Mouse (Mus musculus): ENCODE measurements around the gene Mbnl2. TPM values are rescaled to one million over a fixed set of nuclear protein-coding genes. Genes with fewer than 3 reads are reported as not detected.

The Mbnl2 gene
- polyA plus RNA-seq, 1 experiment = 61.8 TPM

DNA sequence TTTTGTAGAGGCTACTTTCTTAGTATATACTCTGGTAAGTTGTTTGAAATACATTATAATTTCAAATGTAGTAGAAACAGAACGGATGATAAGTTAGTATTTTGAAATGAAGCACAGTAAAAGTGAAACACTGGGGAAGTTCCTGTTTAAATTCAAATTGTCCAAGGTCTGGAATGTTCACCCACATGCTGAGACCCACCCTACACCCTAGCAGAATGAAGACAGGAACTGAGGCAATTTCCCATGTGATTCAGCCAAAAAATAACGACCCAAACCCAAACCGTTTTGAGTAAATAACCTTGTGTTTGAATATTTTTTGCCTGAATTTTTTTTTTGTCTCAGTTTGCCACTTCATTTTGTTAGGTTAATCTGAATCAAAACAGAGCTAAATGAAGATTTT is 119.4 kb downstream of the Mbnl2 start:
- Histone ChIP-seq H3K36me3 (ENCODE audit: control insufficient read depth, insufficient read depth, low read length, poor library complexity, severe bottlenecking) (peaks cover 2% of the 10 kb centered on the region; the same call in 1 of the 2 replicates), H3K27me3 (ENCODE audit: control insufficient read depth, insufficient read depth, low read length, poor library complexity, severe bottlenecking) (no peaks in the 10 kb centered on the region), H3K9me3 (replicated peaks; ENCODE audit: control insufficient read depth, insufficient read depth, low read length, poor library complexity, severe bottlenecking) (no peaks in the 10 kb centered on the region), H3K9ac (ENCODE audit: low read depth, poor library complexity, severe bottlenecking) (no peak overlapping the region), H3K4me3 (ENCODE audit: low read depth, low read length) (no peak overlapping the region), H3K27ac (ENCODE audit: insufficient read depth, low read length) (peak overlapping the region; percentile 83; the same call in 1 of the 2 replicates), H3K4me1 (ENCODE audit: control insufficient read depth, insufficient read depth, low read length) (peaks cover 2% of the 10 kb centered on the region)
- TF ChIP-seq EP300 (IDR thresholded peaks at IDR 0.05; ENCODE audit: insufficient read depth, low read depth, low read length) (no peak), POLR2A (IDR thresholded peaks at IDR 0.05; ENCODE audit: insufficient read depth, low read length) (no peak), CTCF (IDR thresholded peaks at IDR 0.05; ENCODE audit: low read depth, low read length) (no peak)

- Histone ChIP-seq H3K36me3 (ENCODE audit: control insufficient read depth, insufficient read depth, low read length, poor library complexity, severe bottlenecking) (peaks cover 2% of the 10 kb centered on the region; the same call in 1 of the 2 replicates), H3K27me3 (ENCODE audit: control insufficient read depth, insufficient read depth, low read length, poor library complexity, severe bottlenecking) (no peaks in the 10 kb centered on the region), H3K9me3 (replicated peaks; ENCODE audit: control insufficient read depth, insufficient read depth, low read length, poor library complexity, severe bottlenecking) (no peaks in the 10 kb centered on the region), H3K9ac (ENCODE audit: low read depth, poor library complexity, severe bottlenecking) (no peak overlapping the region), H3K4me3 (ENCODE audit: low read depth, low read length) (no peak overlapping the region), H3K4me1 (ENCODE audit: control insufficient read depth, insufficient read depth, low read length) (peaks cover 2% of the 10 kb centered on the region), H3K27ac (ENCODE audit: insufficient read depth, low read length) (no peak overlapping the region)
- no peak for TF ChIP-seq CTCF (IDR thresholded peaks at IDR 0.05; ENCODE audit: low read depth, low read length)
- TF ChIP-seq EP300 (IDR thresholded peaks at IDR 0.05; ENCODE audit: insufficient read depth, low read depth, low read length) = no peak
- no peak for TF ChIP-seq POLR2A (IDR thresholded peaks at IDR 0.05; ENCODE audit: insufficient read depth, low read length)
These were observed 120.0 kb downstream of the Mbnl2 start for GRCm38 (mm10) chr14:120395501-120395900.

DNA sequence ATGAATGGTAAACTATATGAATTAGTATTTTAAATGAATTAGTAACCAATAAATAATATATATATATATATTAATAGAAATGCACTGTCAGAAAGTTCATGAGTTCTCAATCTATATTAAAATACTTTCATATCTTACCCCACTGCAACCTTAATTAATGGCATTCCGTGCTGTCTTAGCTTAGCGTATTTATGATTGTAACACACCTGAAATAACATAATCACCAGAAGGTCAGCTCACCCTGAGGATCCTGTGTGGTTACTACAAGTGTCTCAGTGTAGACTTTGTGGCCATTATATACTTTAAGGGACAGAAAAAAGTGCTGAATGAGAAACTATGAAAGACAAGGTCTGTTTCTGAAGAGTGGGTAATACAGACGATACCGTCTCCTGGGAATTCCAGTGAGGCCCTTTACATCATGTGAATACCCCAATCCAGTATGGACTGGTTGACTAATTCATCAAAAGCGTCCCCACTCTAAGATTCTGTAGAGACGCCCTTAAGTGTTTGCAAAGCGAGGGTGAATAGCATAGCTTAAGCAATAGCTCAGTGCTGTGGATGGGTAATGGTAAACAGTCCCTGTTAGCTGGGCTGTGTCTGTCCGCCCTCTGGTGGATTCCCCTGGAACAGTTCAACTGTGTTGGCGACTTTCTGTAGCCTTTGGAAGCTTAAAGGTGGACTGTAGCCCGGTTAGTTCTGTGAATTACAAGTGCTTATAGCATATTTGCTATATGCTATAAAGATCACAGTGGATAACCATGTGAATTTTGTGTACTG is 122.6 kb downstream of the Mbnl2 start:
- Histone ChIP-seq H3K4me1 (ENCODE audit: control insufficient read depth, insufficient read depth, low read length) (peaks cover 2% of the 10 kb centered on the region), H3K9me3 (replicated peaks; ENCODE audit: control insufficient read depth, insufficient read depth, low read length, poor library complexity, severe bottlenecking) (no peaks in the 10 kb centered on the region), H3K36me3 (ENCODE audit: control insufficient read depth, insufficient read depth, low read length, poor library complexity, severe bottlenecking) (peaks cover 2% of the 10 kb centered on the region; the same call in 1 of the 2 replicates), H3K4me3 (ENCODE audit: low read depth, low read length) (no peak overlapping the region), H3K27me3 (ENCODE audit: control insufficient read depth, insufficient read depth, low read length, poor library complexity, severe bottlenecking) (no peaks in the 10 kb centered on the region), H3K27ac (ENCODE audit: insufficient read depth, low read length) (no peak overlapping the region), H3K9ac (ENCODE audit: low read depth, poor library complexity, severe bottlenecking) (no peak overlapping the region)
- TF ChIP-seq EP300 (IDR thresholded peaks at IDR 0.05; ENCODE audit: insufficient read depth, low read depth, low read length) (0 out of 2 replicates have a peak, but pooled peaks have one; percentile 14), POLR2A (IDR thresholded peaks at IDR 0.05; ENCODE audit: insufficient read depth, low read length) (no peak), CTCF (IDR thresholded peaks at IDR 0.05; ENCODE audit: low read depth, low read length) (peak; percentile 74)

- Histone ChIP-seq H3K4me1 (ENCODE audit: control insufficient read depth, insufficient read depth, low read length) (peaks cover 2% of the 10 kb centered on the region), H3K4me3 (ENCODE audit: low read depth, low read length) (no peak overlapping the region), H3K9me3 (replicated peaks; ENCODE audit: control insufficient read depth, insufficient read depth, low read length, poor library complexity, severe bottlenecking) (no peaks in the 10 kb centered on the region), H3K36me3 (ENCODE audit: control insufficient read depth, insufficient read depth, low read length, poor library complexity, severe bottlenecking) (peaks cover 4% of the 10 kb centered on the region; the same call in 1 of the 2 replicates), H3K27me3 (ENCODE audit: control insufficient read depth, insufficient read depth, low read length, poor library complexity, severe bottlenecking) (no peaks in the 10 kb centered on the region), H3K9ac (ENCODE audit: low read depth, poor library complexity, severe bottlenecking) (no peak overlapping the region), H3K27ac (ENCODE audit: insufficient read depth, low read length) (no peak overlapping the region)
- TF ChIP-seq CTCF (IDR thresholded peaks at IDR 0.05; ENCODE audit: low read depth, low read length) (no peak), POLR2A (IDR thresholded peaks at IDR 0.05; ENCODE audit: insufficient read depth, low read length) (no peak), EP300 (IDR thresholded peaks at IDR 0.05; ENCODE audit: insufficient read depth, low read depth, low read length) (no peak)
These were observed 124.1 kb downstream of the Mbnl2 start for GRCm38 (mm10) chr14:120399614-120400013.

DNA sequence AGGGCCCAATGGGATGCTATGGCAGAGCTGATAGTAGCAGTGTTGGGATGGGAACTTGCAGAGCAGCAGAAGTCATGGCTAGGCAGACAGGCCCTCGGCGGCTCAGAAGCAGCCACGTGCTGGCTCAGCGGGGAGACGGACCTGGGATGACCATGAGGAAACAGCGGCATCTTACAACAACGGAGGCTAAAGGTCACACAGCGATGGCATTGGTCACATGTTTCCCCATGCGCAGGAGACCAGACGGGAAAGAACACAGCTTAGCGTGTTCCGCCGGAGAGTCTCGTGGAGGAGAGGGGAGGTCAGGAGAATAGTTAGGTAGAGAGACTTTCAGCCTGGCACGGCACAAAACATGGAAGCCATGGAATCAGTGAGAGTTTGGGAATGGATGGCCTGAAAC is 125.7 kb downstream of the Mbnl2 start:
- H3K27me3 ChIP-seq (ENCODE audit: control insufficient read depth, insufficient read depth, low read length, poor library complexity, severe bottlenecking) = no peaks in the 10 kb centered on the region
- H3K36me3 ChIP-seq (ENCODE audit: control insufficient read depth, insufficient read depth, low read length, poor library complexity, severe bottlenecking) = peaks cover 4% of the 10 kb centered on the region; the same call in 1 of the 2 replicates
- H3K9me3 ChIP-seq (replicated peaks; ENCODE audit: control insufficient read depth, insufficient read depth, low read length, poor library complexity, severe bottlenecking) = no peaks in the 10 kb centered on the region
- peaks cover 2% of the 10 kb centered on the region for H3K4me1 ChIP-seq (ENCODE audit: control insufficient read depth, insufficient read depth, low read length)
- TF ChIP-seq POLR2A (IDR thresholded peaks at IDR 0.05; ENCODE audit: insufficient read depth, low read length) = no peak
- TF ChIP-seq EP300 (IDR thresholded peaks at IDR 0.05; ENCODE audit: insufficient read depth, low read depth, low read length) = no peak
- no peak for TF ChIP-seq CTCF (IDR thresholded peaks at IDR 0.05; ENCODE audit: low read depth, low read length)
- H3K27ac ChIP-seq (ENCODE audit: insufficient read depth, low read length) = no peak overlapping the region
- H3K4me3 ChIP-seq (ENCODE audit: low read depth, low read length) = 0 out of 2 replicates have a peak overlapping the region, but pooled peaks have one; percentile 1
- no peak overlapping the region for H3K9ac ChIP-seq (ENCODE audit: low read depth, poor library complexity, severe bottlenecking)

DNA sequence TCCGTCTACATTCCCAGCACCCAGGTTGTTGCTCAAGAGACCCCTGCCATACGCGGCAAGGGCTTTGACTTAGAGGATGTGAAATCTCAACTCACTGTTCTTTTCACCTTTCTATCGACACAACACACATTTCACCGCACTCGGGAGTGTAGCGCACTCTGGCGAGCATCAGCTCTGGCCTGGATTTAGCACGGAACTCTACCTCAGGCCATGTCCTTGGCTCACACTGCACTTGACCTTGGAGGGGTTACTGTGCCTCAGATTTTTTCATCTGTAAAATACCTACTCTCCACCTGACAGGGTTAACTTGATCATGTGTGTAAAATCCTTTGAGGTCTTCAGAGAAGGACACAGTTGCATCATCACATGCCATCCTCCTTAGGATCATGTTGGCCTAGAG is 127.2 kb downstream of the Mbnl2 start:
- no peaks in the 10 kb centered on the region for H3K9me3 ChIP-seq (replicated peaks; ENCODE audit: control insufficient read depth, insufficient read depth, low read length, poor library complexity, severe bottlenecking)
- H3K27ac ChIP-seq (ENCODE audit: insufficient read depth, low read length) = no peak overlapping the region
- H3K4me3 ChIP-seq (ENCODE audit: low read depth, low read length) = no peak overlapping the region
- no peaks in the 10 kb centered on the region for H3K27me3 ChIP-seq (ENCODE audit: control insufficient read depth, insufficient read depth, low read length, poor library complexity, severe bottlenecking)
- H3K9ac ChIP-seq (ENCODE audit: low read depth, poor library complexity, severe bottlenecking) = no peak overlapping the region
- TF ChIP-seq POLR2A (IDR thresholded peaks at IDR 0.05; ENCODE audit: insufficient read depth, low read length) = no peak
- TF ChIP-seq EP300 (IDR thresholded peaks at IDR 0.05; ENCODE audit: insufficient read depth, low read depth, low read length) = no peak
- TF ChIP-seq CTCF (IDR thresholded peaks at IDR 0.05; ENCODE audit: low read depth, low read length) = no peak
- peaks cover 4% of the 10 kb centered on the region; the same call in 1 of the 2 replicates for H3K36me3 ChIP-seq (ENCODE audit: control insufficient read depth, insufficient read depth, low read length, poor library complexity, severe bottlenecking)
- no peaks in the 10 kb centered on the region for H3K4me1 ChIP-seq (ENCODE audit: control insufficient read depth, insufficient read depth, low read length)

Data from ES-Bruce4 (cell line).